Mouse (Mus musculus): ENCODE measurements at regions not wholly inside any gene's neighbourhood (a gene's known extent, or its start where the extent isn't known, plus 50 kb on each side); places are given as distances from the start of the nearest gene placed in this dataset.

DNA sequence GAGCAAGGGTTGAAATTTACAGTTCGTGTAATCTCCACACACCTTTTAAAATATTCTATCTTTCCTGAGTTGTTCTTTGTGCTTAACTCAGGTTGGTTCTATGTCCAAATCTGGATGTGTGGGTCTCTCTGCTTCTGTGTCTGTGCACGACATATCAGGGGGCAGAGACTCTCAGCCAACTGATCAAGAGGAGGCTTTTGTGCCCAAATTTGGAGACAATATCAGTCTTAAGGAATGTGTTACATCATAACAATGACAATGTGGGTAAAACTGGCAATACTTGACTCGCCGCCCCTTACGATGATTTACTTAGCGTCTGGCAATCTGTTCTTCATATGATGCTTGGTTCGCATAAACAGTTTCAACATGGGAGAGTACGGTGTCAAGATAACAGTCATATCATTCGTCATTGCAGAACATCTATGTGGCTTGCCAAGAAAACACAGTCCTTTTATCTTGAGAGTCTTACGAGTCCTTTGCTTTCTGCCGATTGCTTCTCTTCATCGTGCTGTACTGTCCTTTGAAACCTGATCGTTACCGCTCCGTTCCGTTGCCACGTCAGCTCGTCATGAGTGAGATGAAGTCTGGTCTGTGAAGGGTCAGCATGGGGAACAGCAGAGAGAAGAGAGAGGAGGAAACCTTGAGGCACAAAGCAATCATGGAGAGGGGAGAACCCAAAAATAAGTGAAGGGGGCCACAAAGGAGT, 2212.9 kb upstream of the Gm7489 start:
- Histone ChIP-seq H3K4me1 (ENCODE audit: control insufficient read depth, insufficient read depth, low read length) (peaks cover 2% of the 10 kb centered on the region; the same call in 1 of the 2 replicates), H3K36me3 (ENCODE audit: control insufficient read depth, insufficient read depth, low read length) (no peaks in the 10 kb centered on the region), H3K27me3 (ENCODE audit: control insufficient read depth, insufficient read depth, low read length) (no peaks in the 10 kb centered on the region), H3K27ac (ENCODE audit: control insufficient read depth, insufficient read depth, low read depth, low read length) (no peak overlapping the region), H3K4me3 (ENCODE audit: control insufficient read depth, low read depth, low read length) (no peak overlapping the region; the same call in 1 of the 2 replicates)
- TF ChIP-seq POLR2A (IDR thresholded peaks at IDR 0.05; ENCODE audit: control insufficient read depth, low read depth, low read length), result no peak
- TF ChIP-seq CTCF (IDR thresholded peaks at IDR 0.05; ENCODE audit: control insufficient read depth, insufficient read depth, insufficient replicate concordance, low read depth, low read length), result no peak

DNA sequence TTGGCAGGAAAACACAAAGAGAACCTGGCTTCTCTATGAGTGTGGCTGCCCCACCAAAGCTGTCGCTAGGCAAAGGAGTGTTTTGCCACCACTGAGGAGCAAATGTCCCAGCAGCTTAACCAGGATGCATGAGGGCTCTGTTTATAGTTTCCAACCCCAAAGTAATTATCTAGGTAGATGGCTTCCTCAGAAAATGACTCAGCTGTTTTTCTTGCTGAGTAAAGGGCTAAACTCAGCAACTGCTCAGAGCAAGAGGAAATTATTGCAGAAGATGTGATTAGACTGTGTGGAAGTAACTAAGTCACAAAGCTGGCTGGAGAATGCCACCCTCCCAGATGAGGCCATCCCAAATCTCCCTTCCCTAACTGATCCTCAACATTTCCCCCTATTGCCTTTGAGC, 2211.2 kb upstream of the Gm7489 start:
- TF ChIP-seq CTCF (IDR thresholded peaks at IDR 0.05; ENCODE audit: control insufficient read depth, insufficient read depth, insufficient replicate concordance, low read depth, low read length), result no peak
- TF ChIP-seq POLR2A (IDR thresholded peaks at IDR 0.05; ENCODE audit: control insufficient read depth, low read depth, low read length), result no peak
- H3K27me3 ChIP-seq (ENCODE audit: control insufficient read depth, insufficient read depth, low read length), result no peaks in the 10 kb centered on the region
- H3K4me1 ChIP-seq (ENCODE audit: control insufficient read depth, insufficient read depth, low read length), result peaks cover 2% of the 10 kb centered on the region; the same call in 1 of the 2 replicates
- H3K4me3 ChIP-seq (ENCODE audit: control insufficient read depth, low read depth, low read length), result no peak overlapping the region
- no peaks in the 10 kb centered on the region for H3K36me3 ChIP-seq (ENCODE audit: control insufficient read depth, insufficient read depth, low read length)
- no peak overlapping the region for H3K27ac ChIP-seq (ENCODE audit: control insufficient read depth, insufficient read depth, low read depth, low read length)

DNA sequence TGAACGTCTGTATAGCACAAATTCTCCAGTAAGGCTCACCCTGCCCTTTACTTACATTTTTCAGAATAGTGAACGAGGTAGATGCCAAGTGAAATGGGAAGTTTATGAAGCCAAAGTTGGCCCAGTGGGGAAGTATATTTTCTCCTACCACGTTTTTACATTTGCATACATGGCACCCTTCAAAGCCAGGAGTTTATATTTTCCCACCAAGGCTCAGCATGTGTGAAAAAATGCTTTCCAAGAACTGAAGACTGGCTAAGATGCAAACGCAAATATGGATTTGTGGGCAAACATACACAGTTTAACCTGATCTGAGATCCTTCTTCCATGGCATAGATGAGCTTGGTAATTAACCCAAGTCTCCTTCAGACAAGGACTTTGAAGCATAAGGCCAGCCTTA, 2209.4 kb upstream of the Gm7489 start:
- no peak overlapping the region for H3K27ac ChIP-seq (ENCODE audit: control insufficient read depth, insufficient read depth, low read depth, low read length)
- no peak for TF ChIP-seq CTCF (IDR thresholded peaks at IDR 0.05; ENCODE audit: control insufficient read depth, insufficient read depth, insufficient replicate concordance, low read depth, low read length)
- TF ChIP-seq POLR2A (IDR thresholded peaks at IDR 0.05; ENCODE audit: control insufficient read depth, low read depth, low read length), result no peak
- no peak overlapping the region for H3K4me3 ChIP-seq (ENCODE audit: control insufficient read depth, low read depth, low read length)
- H3K27me3 ChIP-seq (ENCODE audit: control insufficient read depth, insufficient read depth, low read length), result no peaks in the 10 kb centered on the region
- H3K36me3 ChIP-seq (ENCODE audit: control insufficient read depth, insufficient read depth, low read length), result no peaks in the 10 kb centered on the region
- peaks cover 2% of the 10 kb centered on the region; the same call in 1 of the 2 replicates for H3K4me1 ChIP-seq (ENCODE audit: control insufficient read depth, insufficient read depth, low read length)

DNA sequence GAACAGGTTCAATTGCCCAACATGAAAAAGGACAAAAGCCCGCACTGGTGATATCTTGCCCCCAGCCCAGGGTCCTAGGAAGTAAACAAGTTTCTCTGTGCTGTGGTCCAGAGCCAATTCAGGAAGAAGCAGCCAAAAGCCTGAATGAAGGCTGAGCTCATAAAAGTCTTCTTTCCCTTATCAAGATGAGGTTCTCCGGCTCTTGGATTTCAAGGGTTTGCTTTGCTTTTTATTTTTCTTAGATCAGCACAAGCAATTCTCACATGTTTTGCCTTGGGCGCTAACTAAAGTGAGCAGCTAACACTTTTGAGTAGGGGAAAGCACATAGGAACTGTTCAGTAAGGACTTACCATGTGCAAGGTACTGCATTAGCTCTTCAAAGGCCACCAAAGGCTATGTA, 2208.0 kb upstream of the Gm7489 start:
- Histone ChIP-seq H3K27me3 (ENCODE audit: control insufficient read depth, insufficient read depth, low read length) (no peaks in the 10 kb centered on the region), H3K4me1 (ENCODE audit: control insufficient read depth, insufficient read depth, low read length) (peaks cover 2% of the 10 kb centered on the region; the same call in 1 of the 2 replicates), H3K36me3 (ENCODE audit: control insufficient read depth, insufficient read depth, low read length) (no peaks in the 10 kb centered on the region), H3K27ac (ENCODE audit: control insufficient read depth, insufficient read depth, low read depth, low read length) (no peak overlapping the region), H3K4me3 (ENCODE audit: control insufficient read depth, low read depth, low read length) (no peak overlapping the region)
- TF ChIP-seq POLR2A (IDR thresholded peaks at IDR 0.05; ENCODE audit: control insufficient read depth, low read depth, low read length) (no peak), CTCF (IDR thresholded peaks at IDR 0.05; ENCODE audit: control insufficient read depth, insufficient read depth, insufficient replicate concordance, low read depth, low read length) (no peak)

DNA sequence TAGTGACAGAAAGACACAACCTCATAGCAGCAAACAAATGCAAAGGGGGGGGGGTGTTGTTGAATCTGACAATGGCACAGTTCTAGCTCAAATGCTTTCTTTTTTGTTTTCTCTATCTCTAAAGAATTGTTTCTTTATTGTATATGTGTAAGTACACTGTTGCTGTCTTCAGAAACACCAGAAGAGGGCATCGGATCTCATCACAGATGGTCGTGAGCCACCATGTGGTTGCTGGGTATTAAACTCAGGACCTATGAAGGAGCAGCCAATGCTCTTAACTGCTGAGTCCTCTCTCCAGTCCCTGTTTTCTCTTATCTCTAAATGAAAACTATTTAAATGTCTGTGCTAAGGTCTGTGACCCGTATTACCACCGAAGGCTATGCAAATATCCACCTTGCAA, 2207.4 kb upstream of the Gm7489 start:
- no peak overlapping the region for H3K27ac ChIP-seq (ENCODE audit: control insufficient read depth, insufficient read depth, low read depth, low read length)
- no peaks in the 10 kb centered on the region for H3K36me3 ChIP-seq (ENCODE audit: control insufficient read depth, insufficient read depth, low read length)
- H3K4me1 ChIP-seq (ENCODE audit: control insufficient read depth, insufficient read depth, low read length), result no peaks in the 10 kb centered on the region
- TF ChIP-seq CTCF (IDR thresholded peaks at IDR 0.05; ENCODE audit: control insufficient read depth, insufficient read depth, insufficient replicate concordance, low read depth, low read length), result no peak
- TF ChIP-seq POLR2A (IDR thresholded peaks at IDR 0.05; ENCODE audit: control insufficient read depth, low read depth, low read length), result no peak
- no peak overlapping the region for H3K4me3 ChIP-seq (ENCODE audit: control insufficient read depth, low read depth, low read length)
- H3K27me3 ChIP-seq (ENCODE audit: control insufficient read depth, insufficient read depth, low read length), result no peaks in the 10 kb centered on the region

DNA sequence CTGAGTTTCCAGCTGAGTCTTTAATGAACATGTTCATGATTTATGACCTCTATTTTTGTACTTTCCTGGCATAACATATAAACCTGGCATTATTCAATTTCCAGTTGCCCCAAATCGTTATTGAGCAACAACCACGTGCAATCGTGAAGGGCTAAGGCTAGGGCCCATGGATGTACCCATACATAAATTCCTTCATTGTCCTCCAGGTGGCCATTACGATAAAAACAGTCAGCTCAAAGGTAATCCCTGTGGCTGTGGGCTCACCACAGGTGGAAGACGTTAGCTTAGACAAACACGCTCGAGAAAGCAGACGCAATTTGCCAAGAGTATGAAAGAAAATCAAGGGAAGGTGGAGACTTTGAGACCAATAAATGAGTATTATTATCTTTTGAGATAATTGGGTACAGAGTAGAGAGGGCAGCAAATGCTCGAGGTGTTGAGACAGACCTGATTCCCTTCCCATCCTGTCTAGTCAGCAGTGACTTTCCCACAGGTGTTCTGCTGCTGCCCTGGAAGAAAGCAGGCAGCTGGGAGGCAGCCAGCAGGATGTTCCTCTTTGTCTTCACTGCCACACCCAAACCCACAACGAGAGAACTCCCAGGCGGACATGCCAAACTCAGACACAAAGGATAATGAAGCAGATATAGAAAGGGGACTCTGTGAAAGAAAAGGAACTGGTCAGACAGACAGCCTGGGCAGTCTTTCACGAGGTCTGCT, 2205.4 kb upstream of the Gm7489 start:
- H3K27ac ChIP-seq (ENCODE audit: control insufficient read depth, insufficient read depth, low read depth, low read length), result no peak overlapping the region
- TF ChIP-seq CTCF (IDR thresholded peaks at IDR 0.05; ENCODE audit: control insufficient read depth, insufficient read depth, insufficient replicate concordance, low read depth, low read length) (no peak), POLR2A (IDR thresholded peaks at IDR 0.05; ENCODE audit: control insufficient read depth, low read depth, low read length) (no peak)
- no peaks in the 10 kb centered on the region for H3K27me3 ChIP-seq (ENCODE audit: control insufficient read depth, insufficient read depth, low read length)
- H3K4me3 ChIP-seq (ENCODE audit: control insufficient read depth, low read depth, low read length), result no peak overlapping the region
- no peaks in the 10 kb centered on the region for H3K36me3 ChIP-seq (ENCODE audit: control insufficient read depth, insufficient read depth, low read length)
- H3K4me1 ChIP-seq (ENCODE audit: control insufficient read depth, insufficient read depth, low read length), result no peaks in the 10 kb centered on the region

DNA sequence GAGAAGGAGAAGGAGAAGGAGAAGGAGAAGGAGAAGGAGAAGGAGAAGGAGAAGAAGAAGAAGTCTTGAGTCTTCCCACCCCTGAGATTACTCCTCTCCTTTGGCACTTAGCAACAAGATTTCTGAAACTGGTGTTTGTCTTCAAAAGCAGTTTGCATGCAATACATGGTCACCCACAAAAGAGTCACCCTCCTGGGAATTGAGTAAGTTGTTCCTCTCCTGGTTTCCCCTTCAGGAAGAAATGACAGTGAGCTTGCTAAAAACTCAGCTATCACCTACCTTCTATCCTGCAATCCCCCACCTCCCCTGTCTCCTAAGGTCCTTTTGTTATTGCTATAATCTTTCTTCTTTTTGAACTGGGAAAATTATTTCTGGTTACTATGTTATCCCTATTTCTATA, 2204.2 kb upstream of the Gm7489 start:
- no peak for TF ChIP-seq POLR2A (IDR thresholded peaks at IDR 0.05; ENCODE audit: control insufficient read depth, low read depth, low read length)
- no peaks in the 10 kb centered on the region for H3K27me3 ChIP-seq (ENCODE audit: control insufficient read depth, insufficient read depth, low read length)
- no peaks in the 10 kb centered on the region for H3K4me1 ChIP-seq (ENCODE audit: control insufficient read depth, insufficient read depth, low read length)
- H3K4me3 ChIP-seq (ENCODE audit: control insufficient read depth, low read depth, low read length), result no peak overlapping the region
- no peaks in the 10 kb centered on the region for H3K36me3 ChIP-seq (ENCODE audit: control insufficient read depth, insufficient read depth, low read length)
- no peak overlapping the region for H3K27ac ChIP-seq (ENCODE audit: control insufficient read depth, insufficient read depth, low read depth, low read length)

Data from testis, adult 2 months (tissue).